Mouse (Mus musculus) spleen, adult 2 months (tissue): Measurements from ENCODE around the gene Ihh.

Experiments used
- CTCF ChIP-seq: fragments of 200-500 bp; IDR thresholded peaks from 2 replicates; pipeline ENCODE4 v1.5.1; 2011; ENCODE audit warnings: mild to moderate bottlenecking, inconsistent platforms; ENCODE audit not compliant: insufficient read depth, insufficient read length, insufficient replicate concordance; ENCODE audit errors: extremely low read depth
- POLR2A ChIP-seq: fragments of 200-500 bp; IDR thresholded peaks from 2 replicates; pipeline ENCODE4 v1.6.1; 2011; ENCODE audit warnings: low read depth, low read length, inconsistent platforms

DNA sequence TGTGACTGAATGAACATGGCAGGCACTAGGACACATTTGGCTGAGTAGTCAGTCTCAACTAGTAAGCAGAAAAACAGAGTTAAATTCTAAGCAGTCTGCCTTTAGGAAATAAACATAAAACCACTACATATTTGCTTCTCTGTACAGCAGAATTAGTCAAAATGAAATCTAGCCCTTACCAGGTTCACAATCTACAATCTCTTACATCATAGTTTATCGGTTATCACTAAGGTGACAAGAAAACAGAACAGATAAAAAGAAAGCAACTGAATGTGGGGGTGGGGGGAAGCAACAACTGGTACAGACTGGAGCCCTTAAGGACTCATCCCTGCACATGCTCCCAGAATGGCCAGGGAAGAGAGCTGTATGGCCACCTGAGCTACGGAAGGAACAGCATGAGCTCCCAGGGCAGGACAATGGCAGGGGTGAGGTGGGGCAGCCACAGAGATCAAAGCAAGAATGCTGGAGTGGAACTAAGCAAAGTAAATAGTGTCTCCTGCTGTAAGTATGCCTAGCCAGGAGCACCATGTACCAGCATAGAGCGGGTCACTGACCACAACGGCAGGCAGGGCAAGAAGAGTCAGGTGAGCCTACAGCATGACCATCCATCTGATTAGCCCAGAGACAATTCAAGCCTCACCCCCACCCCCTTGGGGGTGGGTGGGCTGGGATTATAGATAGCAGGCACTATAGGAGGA lies 20.0 kb upstream of the Ihh start:
- no peak for TF ChIP-seq CTCF
- TF ChIP-seq POLR2A: no peak
